Mouse (Mus musculus): ENCODE measurements around the gene Smu1. TPM values are rescaled to one million over a fixed set of nuclear protein-coding genes. Genes with fewer than 3 reads are reported as not detected.

Smu1 gene
- polyA plus RNA-seq, 1 experiment from 2014 or later = 159 TPM

GRCm38 (mm10) chr4:40731262-40731661 lies 26.5 kb downstream of the Smu1 start:
- H3K4me2 ChIP-seq = no peak overlapping the region
- peaks cover 93% of the 10 kb centered on the region for H3K36me3 ChIP-seq
- H3K4me3 ChIP-seq (replicated peaks) = no peak overlapping the region
- H3K4me1 ChIP-seq = peaks cover 2% of the 10 kb centered on the region; the same call in 1 of the 2 replicates
- H3K9ac ChIP-seq = no peak overlapping the region
- H3K27me3 ChIP-seq = no peaks in the 10 kb centered on the region
- no peak for ATAC-seq (replicated peaks; ENCODE audit: low FRiP score)
- no peaks in the 10 kb centered on the region for H3K9me3 ChIP-seq (replicated peaks)
- no peak overlapping the region for H3K27ac ChIP-seq

- Histone ChIP-seq H3K9me3 (replicated peaks) (no peaks in the 10 kb centered on the region), H3K27ac (no peak overlapping the region), H3K36me3 (peaks cover 80% of the 10 kb centered on the region), H3K4me1 (peaks cover 31% of the 10 kb centered on the region), H3K4me3 (replicated peaks) (no peak overlapping the region), H3K4me2 (no peak overlapping the region), H3K9ac (no peak overlapping the region), H3K27me3 (no peaks in the 10 kb centered on the region)
- WGBS = 96% methylated on average over 1 of the region's 1 CpGs
- no peak for ATAC-seq (replicated peaks; ENCODE audit: low FRiP score)
Observed at GRCm38 (mm10) chr4:40727247-40727646, 30.5 kb downstream of the Smu1 start.

- Histone ChIP-seq H3K4me1 (peaks cover 44% of the 10 kb centered on the region), H3K9me3 (replicated peaks) (no peaks in the 10 kb centered on the region), H3K4me2 (peak overlapping the region; percentile 72; the same call in 1 of the 2 replicates), H3K36me3 (peaks cover 64% of the 10 kb centered on the region), H3K27me3 (no peaks in the 10 kb centered on the region), H3K27ac (no peak overlapping the region), H3K9ac (no peak overlapping the region), H3K4me3 (replicated peaks) (peak overlapping the region; percentile 96; the same call in 1 of the 2 replicates)
- no peak for ATAC-seq (replicated peaks; ENCODE audit: low FRiP score)
Observed at GRCm38 (mm10) chr4:40725554-40725953, 32.2 kb downstream of the Smu1 start.

DNA sequence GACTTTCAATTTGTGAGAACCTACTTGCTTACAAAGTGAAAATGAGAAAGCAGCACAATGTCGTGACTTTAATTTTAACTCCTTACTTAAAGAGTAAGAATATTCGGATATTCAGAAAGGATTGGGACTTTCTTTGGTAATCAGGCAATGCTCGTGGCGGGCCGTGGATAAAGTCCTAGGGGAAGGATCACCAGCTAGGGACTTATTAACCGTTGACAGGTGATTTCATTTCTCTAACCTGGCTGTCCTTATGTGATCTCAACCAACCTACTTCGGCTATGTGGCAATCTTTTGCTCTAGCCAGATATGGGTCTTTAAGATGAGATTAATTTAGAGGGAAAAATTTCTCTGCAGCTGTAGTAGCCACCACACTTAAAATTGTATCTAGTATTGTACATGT lies 32.6 kb downstream of the Smu1 start:
- peaks cover 59% of the 10 kb centered on the region for H3K36me3 ChIP-seq
- no peaks in the 10 kb centered on the region for H3K9me3 ChIP-seq (replicated peaks)
- no peak for ATAC-seq (replicated peaks; ENCODE audit: low FRiP score)
- no peak overlapping the region for H3K27ac ChIP-seq
- H3K9ac ChIP-seq = no peak overlapping the region
- 75% methylated on average over 7 of the region's 7 CpGs for WGBS
- H3K4me2 ChIP-seq = peak overlapping the region; percentile 72
- H3K4me3 ChIP-seq (replicated peaks) = peak overlapping the region; percentile 96; the same call in 1 of the 2 replicates
- peaks cover 44% of the 10 kb centered on the region for H3K4me1 ChIP-seq
- no peaks in the 10 kb centered on the region for H3K27me3 ChIP-seq

DNA sequence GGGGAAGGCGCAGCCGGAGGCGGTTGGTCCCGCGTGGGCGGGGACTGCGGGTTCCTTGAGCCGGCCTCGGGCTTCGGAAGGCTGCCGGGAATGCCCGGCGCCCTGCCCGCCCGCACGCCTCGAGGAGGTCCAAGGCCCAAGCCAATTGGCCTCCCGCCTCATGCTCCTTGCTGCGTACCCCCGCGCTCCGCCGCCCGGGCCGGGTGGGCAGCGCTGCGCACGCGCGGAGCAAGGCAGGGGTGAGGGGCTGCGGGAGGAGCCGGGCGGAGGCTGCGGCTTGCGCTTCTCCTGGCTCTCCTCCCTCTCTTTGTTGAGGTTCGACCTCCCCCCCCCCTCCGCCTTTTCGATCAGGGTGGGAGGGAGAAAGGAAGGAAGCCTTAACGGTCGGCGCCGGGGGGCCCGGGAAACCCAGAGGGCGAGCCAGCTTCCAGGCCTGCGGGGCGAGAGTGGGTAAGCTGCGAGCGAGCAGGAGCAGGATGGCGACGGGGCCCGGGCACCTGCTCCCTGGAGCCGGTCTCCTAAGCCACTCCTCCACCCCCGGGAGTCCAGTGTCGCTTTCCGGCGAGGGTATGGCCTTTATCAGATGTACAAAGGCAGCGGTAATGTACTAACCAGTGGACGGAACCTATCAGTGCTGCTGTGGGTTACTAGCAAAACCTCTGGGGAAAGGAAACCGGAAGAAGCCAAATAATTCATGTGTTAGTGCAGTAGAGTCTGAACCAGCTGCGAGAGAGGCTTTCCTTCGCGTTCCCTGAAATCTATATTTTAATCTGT lies 34.8 kb downstream of the Smu1 start:
- peaks cover 39% of the 10 kb centered on the region for H3K36me3 ChIP-seq
- H3K27me3 ChIP-seq = no peaks in the 10 kb centered on the region
- peak overlapping the region; percentile 98 for H3K9ac ChIP-seq
- ATAC-seq (replicated peaks; ENCODE audit: low FRiP score) = peak; percentile 90
- H3K4me3 ChIP-seq (replicated peaks) = peak overlapping the region; percentile 96
- WGBS = under 1% methylated on average over 62 of the region's 62 CpGs
- H3K4me2 ChIP-seq = peak overlapping the region; percentile 72
- H3K9me3 ChIP-seq (replicated peaks) = no peaks in the 10 kb centered on the region
- H3K27ac ChIP-seq = peak overlapping the region; percentile 100
- H3K4me1 ChIP-seq = peaks cover 44% of the 10 kb centered on the region

DNA sequence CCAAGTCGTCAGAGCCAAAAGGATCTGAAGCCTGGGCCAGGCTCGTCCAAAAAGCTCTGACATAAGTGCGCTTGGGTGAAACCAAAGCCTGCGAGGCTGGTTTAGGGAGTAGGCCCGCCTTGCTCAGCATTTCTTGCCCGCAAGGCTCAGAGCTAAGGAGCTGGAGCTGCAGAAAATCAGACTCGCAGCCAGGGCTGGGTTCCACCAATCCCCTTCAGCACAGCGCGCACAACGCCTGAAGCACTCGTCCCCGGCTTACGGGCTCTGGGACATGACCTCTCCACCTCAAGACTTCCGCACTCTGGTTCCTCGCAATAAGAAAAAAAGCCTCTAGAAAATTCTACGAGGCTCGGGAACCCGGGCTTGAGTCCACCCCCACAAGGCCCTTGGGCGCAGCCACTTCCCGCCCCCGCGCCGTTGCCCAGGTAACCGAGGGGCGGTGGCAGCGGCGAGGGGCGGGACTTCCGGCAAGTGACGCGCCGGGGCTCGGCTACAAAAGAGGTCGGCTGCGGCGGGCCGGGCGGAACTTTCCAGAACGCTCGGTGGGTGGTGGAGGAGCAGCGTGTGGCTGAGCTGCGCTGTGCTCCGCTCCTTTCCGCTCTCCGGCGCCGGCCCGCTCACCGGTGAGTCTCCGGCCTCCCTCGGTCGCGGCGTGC lies 35.6 kb downstream of the Smu1 start, which contains the start of gene Dnaja1:
TSS of gene Dnaja1 (plus strand) at position 140 of the 656 bp plus-strand sequence.
- peak within 1 kb of the TSS; percentile 100 for H3K27ac ChIP-seq
- peaks cover 41% of the 10 kb centered on the region for H3K4me1 ChIP-seq
- peaks cover 31% of the 10 kb centered on the region for H3K36me3 ChIP-seq
- peak within 1 kb of the TSS; percentile 72 for H3K4me2 ChIP-seq
- H3K9me3 ChIP-seq (replicated peaks) = no peaks in the 10 kb centered on the region
- peak within 1 kb of the TSS; percentile 98 for H3K9ac ChIP-seq
- ATAC-seq (replicated peaks; ENCODE audit: low FRiP score) = peak; percentile 91
- peak within 1 kb of the TSS; percentile 96 for H3K4me3 ChIP-seq (replicated peaks)
- no peaks in the 10 kb centered on the region for H3K27me3 ChIP-seq
- WGBS = under 1% methylated on average over 53 of the region's 54 CpGs

- WGBS = 90% methylated on average over 8 of the region's 8 CpGs
- H3K27me3 ChIP-seq = no peaks in the 10 kb centered on the region
- H3K4me3 ChIP-seq (replicated peaks) = no peak overlapping the region
- peaks cover 39% of the 10 kb centered on the region for H3K4me1 ChIP-seq
- peak overlapping the region; percentile 100 for H3K27ac ChIP-seq
- 0 out of 2 replicates have a peak overlapping the region, but pooled peaks have one; percentile 98 for H3K9ac ChIP-seq
- no peaks in the 10 kb centered on the region for H3K9me3 ChIP-seq (replicated peaks)
- no peak for ATAC-seq (replicated peaks; ENCODE audit: low FRiP score)
- H3K36me3 ChIP-seq = peaks cover 19% of the 10 kb centered on the region
- H3K4me2 ChIP-seq = peak overlapping the region; percentile 72; the same call in 1 of the 2 replicates
Observed at GRCm38 (mm10) chr4:40720910-40721309, 36.8 kb downstream of the Smu1 start.

GRCm38 (mm10) chr4:40717141-40717540 lies 40.6 kb downstream of the Smu1 start:
- WGBS = 94% methylated on average over 3 of the region's 3 CpGs

GRCm38 (mm10) chr4:40703710-40704275 lies 53.9 kb downstream of the Smu1 start:
- Histone ChIP-seq H3K4me1 (peaks cover 20% of the 10 kb centered on the region), H3K4me2 (peak overlapping the region; percentile 73), H3K36me3 (no peaks in the 10 kb centered on the region), H3K9ac (peak overlapping the region; percentile 63), H3K27me3 (no peaks in the 10 kb centered on the region), H3K9me3 (replicated peaks) (no peaks in the 10 kb centered on the region), H3K4me3 (replicated peaks) (peak overlapping the region; percentile 60), H3K27ac (peak overlapping the region; percentile 99)
- ATAC-seq (replicated peaks; ENCODE audit: low FRiP score) = no peak
- WGBS = 17% methylated on average over 9 of the region's 9 CpGs

More at GRCm38 (mm10) chr4:40717141-40717540, 40.6 kb downstream of the Smu1 start:
- H3K27ac ChIP-seq = no peak overlapping the region
- H3K4me1 ChIP-seq = peaks cover 13% of the 10 kb centered on the region
- ATAC-seq (replicated peaks; ENCODE audit: low FRiP score) = no peak
- no peak overlapping the region for H3K9ac ChIP-seq
- H3K36me3 ChIP-seq = no peaks in the 10 kb centered on the region
- H3K9me3 ChIP-seq (replicated peaks) = no peaks in the 10 kb centered on the region
- no peaks in the 10 kb centered on the region for H3K27me3 ChIP-seq
- no peak overlapping the region for H3K4me2 ChIP-seq
- no peak overlapping the region for H3K4me3 ChIP-seq (replicated peaks)

DNA sequence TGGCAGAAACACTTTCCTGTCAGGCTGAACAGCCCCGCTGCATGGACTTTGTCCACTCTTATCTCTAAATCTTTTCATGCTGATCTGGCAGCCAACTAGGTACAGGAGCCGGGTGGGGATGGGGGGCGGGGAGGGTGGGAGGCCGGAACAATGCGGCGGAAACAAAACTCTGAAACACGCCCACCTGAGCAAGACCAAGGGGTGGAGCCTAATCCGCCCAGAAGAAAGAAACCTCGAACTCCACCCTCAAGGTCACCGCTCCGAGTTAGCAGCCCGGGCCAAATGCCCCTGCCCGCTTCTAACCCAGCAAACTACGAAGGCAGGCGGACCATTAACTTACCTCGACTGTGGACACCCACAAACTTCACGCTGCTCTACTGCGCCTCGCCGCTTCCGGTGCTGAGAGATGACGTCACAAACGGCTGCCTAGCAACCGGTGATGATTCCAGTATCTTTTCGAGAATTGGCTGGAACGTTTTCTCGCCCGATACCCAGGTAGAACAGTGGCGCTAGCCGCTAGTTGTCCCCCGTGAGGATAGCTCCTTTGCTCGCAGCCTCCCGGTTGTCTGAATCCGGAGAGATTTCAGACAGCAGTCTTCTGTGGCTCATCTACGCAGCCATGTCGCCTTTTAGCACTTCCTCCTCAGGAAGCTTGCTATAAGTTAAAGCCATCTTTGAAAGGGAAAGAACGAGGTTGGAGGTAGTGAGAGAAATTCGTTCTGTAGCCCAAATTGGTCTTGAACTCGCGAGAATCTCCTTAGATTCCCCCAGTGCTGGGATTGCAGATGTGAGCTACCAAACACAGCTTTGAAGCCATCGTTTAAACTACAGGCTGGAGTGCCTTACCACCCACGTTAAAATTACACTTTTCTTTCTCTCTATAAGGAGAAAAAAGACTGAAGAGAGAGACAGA lies 54.7 kb downstream of the Smu1 start, which contains the start of gene Aptx:
TSS of gene Aptx (minus strand) at position 398 of the 913 bp plus-strand sequence.
- peak within 1 kb of the TSS; percentile 63 for H3K9ac ChIP-seq
- H3K27ac ChIP-seq = peak within 1 kb of the TSS; percentile 99
- under 1% methylated on average over 42 of the region's 42 CpGs for WGBS
- H3K27me3 ChIP-seq = no peaks in the 10 kb centered on the region
- H3K4me3 ChIP-seq (replicated peaks) = peak within 1 kb of the TSS; percentile 60
- ATAC-seq (replicated peaks; ENCODE audit: low FRiP score) = peak; percentile 94
- peaks cover 20% of the 10 kb centered on the region for H3K4me1 ChIP-seq
- peak within 1 kb of the TSS; percentile 73 for H3K4me2 ChIP-seq
- H3K36me3 ChIP-seq = no peaks in the 10 kb centered on the region
- no peaks in the 10 kb centered on the region for H3K9me3 ChIP-seq (replicated peaks)

- no peaks in the 10 kb centered on the region for H3K27me3 ChIP-seq
- 85% methylated on average over 3 of the region's 3 CpGs for WGBS
- H3K9me3 ChIP-seq (replicated peaks) = no peaks in the 10 kb centered on the region
- peak overlapping the region; percentile 60 for H3K4me3 ChIP-seq (replicated peaks)
- peak overlapping the region; percentile 99; the same call in 1 of the 2 replicates for H3K27ac ChIP-seq
- H3K36me3 ChIP-seq = peaks cover 3% of the 10 kb centered on the region
- H3K4me1 ChIP-seq = peaks cover 20% of the 10 kb centered on the region
- ATAC-seq (replicated peaks; ENCODE audit: low FRiP score) = no peak
- H3K4me2 ChIP-seq = peak overlapping the region; percentile 73
- H3K9ac ChIP-seq = peak overlapping the region; percentile 63; the same call in 1 of the 2 replicates
Observed at GRCm38 (mm10) chr4:40701796-40702195, 55.9 kb downstream of the Smu1 start.

Measured in kidney, embryonic 15.5 days (tissue).